Comparison of ENCODE assay signal across 9 mouse cellular contexts in the genomic region with DNA sequence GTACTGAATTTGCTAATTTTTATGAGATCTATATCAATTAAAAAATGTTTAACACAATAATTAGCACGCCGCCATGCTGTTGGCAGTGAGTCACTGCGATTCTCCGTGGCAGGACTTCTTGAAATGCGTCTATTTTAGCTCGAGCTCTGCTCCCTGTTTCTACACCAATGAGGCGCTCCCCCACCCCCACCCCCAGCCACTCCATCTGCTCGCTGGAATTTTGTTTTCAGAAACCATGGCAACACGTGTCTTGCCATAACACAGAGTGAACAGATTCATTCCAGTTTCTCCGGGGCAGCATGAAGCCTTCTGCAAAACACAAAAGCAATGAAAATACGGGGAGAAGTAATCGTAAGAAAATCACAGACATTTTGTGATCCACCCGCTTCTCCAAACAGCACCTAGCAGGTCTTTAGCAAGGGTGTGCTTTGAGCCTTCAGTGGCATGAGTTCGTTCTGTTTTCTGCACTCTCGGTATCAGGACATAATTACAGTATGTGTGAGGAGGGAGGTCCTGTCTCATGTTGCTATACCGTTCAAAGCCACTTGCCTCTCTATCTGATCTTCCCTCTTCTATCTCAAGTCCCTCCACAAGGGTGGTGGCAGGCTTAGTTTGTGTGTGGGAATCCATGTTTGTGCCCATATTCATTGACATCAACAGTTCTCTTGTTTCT. TPM values are rescaled to one million over a fixed set of nuclear protein-coding genes. Genes with fewer than 3 reads are reported as not detected.
DNase-seq lines count a peak whose midpoint lies in the region; ATAC-seq and TF ChIP-seq lines count a peak whose summit lies in the region.
"Had no signal": no experiment of that assay in that cellular context is flagged by ENCODE, and none has a peak within 500 bp of the region (broad histone marks: within the 10 kb centered on the region; RNA-seq: fewer than 3 reads in every experiment).

No protein-coding gene starts in this region.

- DNase-seq in adrenal gland, postnatal 14 days, result peak; percentile 27
- no peak for DNase-seq in adrenal gland, adult 18-20 months (ENCODE audit: low spot score in 2 of 2)
- DNase-seq in brain, embryonic 18.5 days (ENCODE audit: low read depth, low spot score), result peak; percentile 88
- peak; percentile 61 to 76 for DNase-seq in layer of hippocampus, adult 2 months (ENCODE audit: low spot score in 2 of 2)
- DNase-seq in lung, postnatal 36 days, result peak; percentile 42
- DNase-seq in skeletal muscle tissue, adult 2 months (ENCODE audit: low read depth, low spot score), result peak; percentile 13
- DNase-seq in spleen, postnatal 36 days (ENCODE audit: low spot score in 2 of 2), result no peak

- no peaks in the 10 kb centered on the region for H3K36me3 ChIP-seq in forebrain, embryonic 16.5 days (ENCODE audit: control insufficient read depth, insufficient read depth)

- H3K27ac ChIP-seq in forebrain, embryonic 16.5 days (ENCODE audit: low read length), result peak overlapping the region; percentile 72
- peak overlapping the region; percentile 88 for H3K27ac ChIP-seq in layer of hippocampus, adult 2 months

- no peaks in the 10 kb centered on the region for H3K9me3 ChIP-seq in forebrain, embryonic 16.5 days (ENCODE audit: control insufficient read depth, low read length)

- peak overlapping the region; percentile 32 for H3K4me3 ChIP-seq in forebrain, embryonic 16.5 days (replicated peaks; ENCODE audit: low read length)
- peak overlapping the region; percentile 45 for H3K4me3 ChIP-seq in layer of hippocampus, adult 2 months

- H3K9ac ChIP-seq in forebrain, embryonic 16.5 days (replicated peaks; ENCODE audit: low read depth, low read length), result no peak overlapping the region

- no peaks in the 10 kb centered on the region for H3K27me3 ChIP-seq in forebrain, embryonic 16.5 days (replicated peaks; ENCODE audit: control insufficient read depth, insufficient read depth, low read length)

- peak; percentile 91 for ATAC-seq in forebrain, embryonic 16.5 days

- 4% methylated on average over 16 of the region's 16 CpGs for WGBS in forebrain, embryonic 16.5 days

- no peak for TF ChIP-seq CTCF in layer of hippocampus, adult 2 months (conservative IDR thresholded peaks at IDR 0.05)

- H3K4me2 ChIP-seq in forebrain, embryonic 16.5 days (ENCODE audit: low read length), result peak overlapping the region; percentile 55

- H3K4me1 ChIP-seq in forebrain, embryonic 16.5 days (replicated peaks; ENCODE audit: control insufficient read depth, insufficient read depth, low read length), result peaks cover 10% of the 10 kb centered on the region

RNA-seq across cellular contexts. Expression of gene Shc3, which starts 34.1 kb away (rescaled TPM):
- 1.1 and 1.9 TPM in 2 replicates for total RNA-seq in adrenal gland, postnatal 14 days (2021)
- total RNA-seq in adrenal gland, adult 18-20 months (2021), result 1 to 10 TPM in 1 of 2 experiments, under 1 TPM in 1; 0.83 to 1.3 TPM
- polyA plus RNA-seq in forebrain, embryonic 16.5 days (2015; fragmentation: Nextera tagmentation; extraction: Ambion mirVana), result 8.8 and 9.2 TPM in 2 replicates
- 100 to 1,000 TPM; 120 to 127 TPM for total RNA-seq in layer of hippocampus, adult 2 months (2021)
- total RNA-seq: common myeloid progenitor, adult 5-6 weeks had no signal

RNA-seq across cellular contexts. Expression of gene Cks2, which starts 41.7 kb away (rescaled TPM):
- total RNA-seq in adrenal gland, postnatal 14 days (2021), result 27.0 and 29.6 TPM in 2 replicates
- total RNA-seq in adrenal gland, adult 18-20 months (2021), result 1 to 10 TPM; 2.8 to 8.5 TPM
- polyA plus RNA-seq in forebrain, embryonic 16.5 days (2015; fragmentation: Nextera tagmentation; extraction: Ambion mirVana), result 97.5 and 118 TPM in 2 replicates
- 1 to 10 TPM; 1.9 to 2.8 TPM for total RNA-seq in layer of hippocampus, adult 2 months (2021)

RNA-seq across cellular contexts. Expression of gene Secisbp2, which starts 48.1 kb away (rescaled TPM):
- total RNA-seq in adrenal gland, postnatal 14 days (2021), result 20.4 and 24.7 TPM in 2 replicates
- total RNA-seq in adrenal gland, adult 18-20 months (2021), result 10 to 100 TPM; 19.0 to 21.7 TPM
- polyA plus RNA-seq in forebrain, embryonic 16.5 days (2015; fragmentation: Nextera tagmentation; extraction: Ambion mirVana), result 31.2 and 40.0 TPM in 2 replicates
- 10 to 100 TPM; 22.5 to 22.9 TPM for total RNA-seq in layer of hippocampus, adult 2 months (2021)

Comparison
In these comparisons a context has a peak if more than half of its experiments do, and no peak if none do; other contexts are left out.
1. DNase-seq: peak in adrenal gland, postnatal 14 days (single experiment), brain, embryonic 18.5 days (single experiment), layer of hippocampus, adult 2 months (2 of 2), lung, postnatal 36 days (single experiment) and skeletal muscle tissue, adult 2 months (single experiment); none in adrenal gland, adult 18-20 months (0 of 2) and spleen, postnatal 36 days (0 of 2).
2. RNA of gene Shc3, which starts 34.1 kb away (total RNA-seq): 120 to 127 TPM in layer of hippocampus, adult 2 months; 0.83 to 1.3 TPM in adrenal gland, adult 18-20 months and 1.1 to 1.9 TPM in adrenal gland, postnatal 14 days; every median in the first group is over 10 times any median in the second.